Mouse (Mus musculus): Measurements from ENCODE around the gene Dcaf10. TPM values are rescaled to one million over a fixed set of nuclear protein-coding genes. Genes with fewer than 3 reads are reported as not detected.

Gene Dcaf10
- total RNA-seq, 2 experiments from 2014 or later: 30.4 to 32.5 TPM

- no peak for ATAC-seq (replicated peaks; ENCODE audit: low FRiP score, poor library complexity, severe bottlenecking)
These were observed 71.9 kb downstream of the Dcaf10 start for GRCm38 (mm10) chr4:45413674-45414338.

- no peak for ATAC-seq (replicated peaks; ENCODE audit: low FRiP score, poor library complexity, severe bottlenecking)
These were observed 74.4 kb downstream of the Dcaf10 start for GRCm38 (mm10) chr4:45416314-45416713.

GRCm38 (mm10) chr4:45418229-45418950 is 76.5 kb downstream of the Dcaf10 start:
- ATAC-seq (replicated peaks; ENCODE audit: low FRiP score, poor library complexity, severe bottlenecking): no peak

GRCm38 (mm10) chr4:45419051-45419450 is 77.2 kb downstream of the Dcaf10 start:
- ATAC-seq (replicated peaks; ENCODE audit: low FRiP score, poor library complexity, severe bottlenecking): no peak

- ATAC-seq (replicated peaks; ENCODE audit: low FRiP score, poor library complexity, severe bottlenecking): no peak
These were observed 78.8 kb downstream of the Dcaf10 start for GRCm38 (mm10) chr4:45420733-45421132.

GRCm38 (mm10) chr4:45421519-45422260 is 79.8 kb downstream of the Dcaf10 start:
- no peak for ATAC-seq (replicated peaks; ENCODE audit: low FRiP score, poor library complexity, severe bottlenecking)

- no peak for ATAC-seq (replicated peaks; ENCODE audit: low FRiP score, poor library complexity, severe bottlenecking)
These were observed 80.7 kb downstream of the Dcaf10 start for GRCm38 (mm10) chr4:45422640-45423039.

- no peak for ATAC-seq (replicated peaks; ENCODE audit: low FRiP score, poor library complexity, severe bottlenecking)
These were observed 81.5 kb downstream of the Dcaf10 start for GRCm38 (mm10) chr4:45423406-45423805.

GRCm38 (mm10) chr4:45426724-45427457 is 85.0 kb downstream of the Dcaf10 start:
- no peak for ATAC-seq (replicated peaks; ENCODE audit: low FRiP score, poor library complexity, severe bottlenecking)

Other genes with a start within 250 kb of the Dcaf10 start
- 27.6 and 42.7 TPM in 2 replicates for gene Tomm5, start 234.0 kb upstream of the Dcaf10 start, total RNA-seq (2015; ENCODE audit: low replicate concordance)
- 14.1 and 28.4 TPM in 2 replicates for gene Tomm5, start 234.0 kb upstream of the Dcaf10 start, total RNA-seq (2017; ENCODE audit: low replicate concordance)
- not detected in 2 replicates for gene Frmpd1, start 157.2 kb upstream of the Dcaf10 start, total RNA-seq (2015; ENCODE audit: low replicate concordance)
- gene Frmpd1, start 157.2 kb upstream of the Dcaf10 start, total RNA-seq (2017; ENCODE audit: low replicate concordance): not detected in 2 replicates
- gene Trmt10b, start 45.0 kb upstream of the Dcaf10 start, total RNA-seq (2015; ENCODE audit: low replicate concordance): 9.0 and 10.7 TPM in 2 replicates
- gene Trmt10b, start 45.0 kb upstream of the Dcaf10 start, total RNA-seq (2017; ENCODE audit: low replicate concordance): 3.6 and 5.7 TPM in 2 replicates
- gene Exosc3, start 631 bp downstream of the Dcaf10 start, total RNA-seq (2015; ENCODE audit: low replicate concordance): 20.8 and 33.9 TPM in 2 replicates
- gene Exosc3, start 631 bp downstream of the Dcaf10 start, total RNA-seq (2017; ENCODE audit: low replicate concordance): 25.5 and 37.5 TPM in 2 replicates
- gene Slc25a51, start 66.7 kb downstream of the Dcaf10 start, total RNA-seq (2015; ENCODE audit: low replicate concordance): 875 and 932 TPM in 2 replicates
- 975 and 1,016 TPM in 2 replicates for gene Slc25a51, start 66.7 kb downstream of the Dcaf10 start, total RNA-seq (2017; ENCODE audit: low replicate concordance)
- gene Shb, start 190.4 kb downstream of the Dcaf10 start, total RNA-seq (2015; ENCODE audit: low replicate concordance): not detected in 2 replicates
- gene Shb, start 190.4 kb downstream of the Dcaf10 start, total RNA-seq (2017; ENCODE audit: low replicate concordance): 0.68 and 0.84 TPM in 2 replicates